Mouse (Mus musculus): ENCODE results near the gene Galnt18.

DNA sequence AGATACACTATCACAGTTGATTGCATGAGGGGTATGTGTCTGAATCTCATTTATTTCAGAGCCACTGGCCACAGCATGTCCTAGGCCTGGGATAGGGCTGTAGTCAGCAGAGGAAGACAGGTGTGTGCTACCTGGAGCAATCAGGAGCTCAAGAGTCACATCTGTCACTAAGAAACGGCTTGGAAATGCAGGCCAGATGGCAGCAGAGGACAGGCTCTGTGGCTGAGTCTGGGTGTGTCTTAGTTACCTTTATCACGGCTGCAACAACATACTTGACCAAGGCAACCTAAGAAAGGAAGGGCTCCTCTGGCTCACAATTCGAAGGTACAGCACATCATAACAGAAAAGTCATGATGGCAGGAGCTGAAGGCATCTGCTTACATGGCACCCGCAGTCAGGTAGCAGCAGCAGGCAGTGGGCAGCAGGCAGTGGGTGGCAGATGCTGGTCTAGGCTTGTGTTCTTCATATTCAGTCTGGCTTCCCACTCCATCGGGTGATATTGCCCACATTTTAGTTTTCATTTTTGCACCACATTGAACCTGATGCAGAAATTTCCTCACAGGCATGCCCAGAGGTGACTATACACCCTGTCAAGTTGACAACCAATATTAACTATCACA is 190.2 kb downstream of the Galnt18 start:
- no peak for TF ChIP-seq MAFK (IDR thresholded peaks at IDR 0.05; ENCODE audit: insufficient read depth, low read depth, low read length)
- TF ChIP-seq HCFC1 (IDR thresholded peaks at IDR 0.05; ENCODE audit: borderline replicate concordance, insufficient read depth, low read length) = no peak
- no peak for TF ChIP-seq ZNF384 (IDR thresholded peaks at IDR 0.05; ENCODE audit: low read depth, low read length)
- TF ChIP-seq ZC3H11A (IDR thresholded peaks at IDR 0.05; ENCODE audit: borderline replicate concordance, low read depth, low read length) = no peak
- no peak for TF ChIP-seq CHD2 (IDR thresholded peaks at IDR 0.05; ENCODE audit: low read depth, low read length)

All from ES-E14 (cell line).